Mouse (Mus musculus) intestine, postnatal 0 days (tissue): ENCODE data around the gene Sec1. TPM values are rescaled to one million over a fixed set of nuclear protein-coding genes. Genes with fewer than 3 reads are reported as not detected.

ENCODE experiments used
- ATAC-seq: fragments of 200-750 bp; cut with Nextera tagmentation; 2 replicates; pipeline ENCODE4 v1.8.0; 2017; ENCODE audit warnings: mild to moderate bottlenecking, moderate TSS enrichment, moderate library complexity
- H3K27ac ChIP-seq: fragments of 300-500 bp; sonication (generic); 2 replicates; pipeline ENCODE4 v1.5.1; 2014; ENCODE audit warnings: mild to moderate bottlenecking, low read depth, low read length, moderate library complexity
- H3K27me3 ChIP-seq: fragments of 300-500 bp; sonication (generic); replicated peaks from 2 replicates; pipeline ENCODE4 v1.6.1; 2014; ENCODE audit warnings: low read length, mixed read lengths; ENCODE audit not compliant: control insufficient read depth, insufficient read depth
- H3K36me3 ChIP-seq: fragments of 300-500 bp; sonication (generic); 2 replicates; pipeline ENCODE4 v1.6.1; 2014; ENCODE audit warnings: mild to moderate bottlenecking, moderate library complexity; ENCODE audit not compliant: control insufficient read depth, insufficient read depth
- H3K4me1 ChIP-seq: fragments of 300-500 bp; sonication (generic); replicated peaks from 2 replicates; pipeline ENCODE4 v1.6.1; 2014; ENCODE audit warnings: antibody characterized with exemption, low read length, mixed read lengths; ENCODE audit not compliant: control insufficient read depth, insufficient read depth
- H3K4me2 ChIP-seq: fragments of 300-500 bp; sonication (generic); replicated peaks from 2 replicates; pipeline ENCODE4 v1.6.1; 2014; ENCODE audit warnings: low read depth, mild to moderate bottlenecking, moderate library complexity
- H3K4me3 ChIP-seq: fragments of 300-500 bp; sonication (generic); 2 replicates; pipeline ENCODE4 v1.5.1; 2014; ENCODE audit warnings: low read depth, low read length
- H3K9ac ChIP-seq: fragments of 300-500 bp; sonication (generic); 2 replicates; pipeline ENCODE4 v1.6.1; 2014; ENCODE audit warnings: mild to moderate bottlenecking, low read depth, low read length
- H3K9me3 ChIP-seq: fragments of 300-500 bp; sonication (generic); 2 replicates; pipeline ENCODE4 v1.6.1; 2016; ENCODE audit warnings: mixed run types; ENCODE audit not compliant: control insufficient read depth
- CTCF ChIP-seq: sonication (generic); IDR thresholded peaks from 2 replicates; pipeline ENCODE4 v1.5.1; 2016; ENCODE audit warnings: low read depth, mild to moderate bottlenecking, control low read depth, antibody characterized with exemption, moderate library complexity
- WGBS: fragments of 180-500 bp; shearing (Covaris S2); extraction: QIAGEN DNeasy Blood & Tissue Kit; methylation state at CpG from one replicate; pipeline ENCODE4 v1.1.7; 2014; 5-methylcytosine and 5-hydroxymethylcytosine counted together
- polyA plus RNA-seq: library from polyadenylated mRNA; unstranded; fragments of >200 nt; fragmentation: Nextera tagmentation; extraction: Ambion mirVana; gene quantifications from 2 replicates; pipeline ENCODE4 v1.2.1, GENCODE M21; 2015

Sec1 gene
- polyA plus RNA-seq, 1 experiment from 2014 or later = 0.08 TPM

- H3K27me3 ChIP-seq = no peaks in the 10 kb centered on the region
- no peak for ATAC-seq
- H3K4me3 ChIP-seq = peak overlapping the region; percentile 70
- peaks cover 19% of the 10 kb centered on the region; the same call in 1 of the 2 replicates for H3K4me1 ChIP-seq
- H3K9me3 ChIP-seq = no peaks in the 10 kb centered on the region
- TF ChIP-seq CTCF = no peak
- 0 out of 2 replicates have a peak overlapping the region, but pooled peaks have one; percentile 17 for H3K9ac ChIP-seq
- H3K4me2 ChIP-seq = peak overlapping the region; percentile 88
- 76% methylated on average over 19 of the region's 19 CpGs for WGBS
- peaks cover 39% of the 10 kb centered on the region for H3K36me3 ChIP-seq
- H3K27ac ChIP-seq = peak overlapping the region; percentile 99
These were observed 21.7 kb upstream of the Sec1 start for GRCm38 (mm10) chr7:45715741-45716459.

- Histone ChIP-seq H3K36me3 (peaks cover 39% of the 10 kb centered on the region), H3K9me3 (no peaks in the 10 kb centered on the region), H3K4me2 (peak within 1 kb of the TSS; percentile 88), H3K4me3 (peak within 1 kb of the TSS; percentile 70), H3K27me3 (no peaks in the 10 kb centered on the region), H3K9ac (peak within 1 kb of the TSS; percentile 86), H3K4me1 (peaks cover 21% of the 10 kb centered on the region; the same call in 1 of the 2 replicates), H3K27ac (peak within 1 kb of the TSS; percentile 99)
- peak; percentile 76 for ATAC-seq
- 4% methylated on average over 34 of the region's 34 CpGs for WGBS
- TF ChIP-seq CTCF = 0 out of 2 replicates have a peak, but pooled peaks have one; percentile 20
These were observed 21.0 kb upstream of the Sec1 start, which contains the start of gene Rpl18 for GRCm38 (mm10) chr7:45715090-45715708. Gene Rpl18, plus strand, starts transcription at chr7:45715457.

- H3K4me2 ChIP-seq = peak overlapping the region; percentile 88
- WGBS = 5% methylated on average over 14 of the region's 14 CpGs
- H3K9me3 ChIP-seq = no peaks in the 10 kb centered on the region
- H3K36me3 ChIP-seq = peaks cover 38% of the 10 kb centered on the region; the same call in 1 of the 2 replicates
- no peak for TF ChIP-seq CTCF
- H3K9ac ChIP-seq = peak overlapping the region; percentile 86
- H3K27me3 ChIP-seq = no peaks in the 10 kb centered on the region
- H3K27ac ChIP-seq = peak overlapping the region; percentile 99
- ATAC-seq = peak; percentile 77
- H3K4me1 ChIP-seq = peaks cover 26% of the 10 kb centered on the region; the same call in 1 of the 2 replicates
- peak overlapping the region; percentile 70 for H3K4me3 ChIP-seq
These were observed 20.5 kb upstream of the Sec1 start for GRCm38 (mm10) chr7:45714630-45715089.

- ATAC-seq = no peak
- peak overlapping the region; percentile 99 for H3K27ac ChIP-seq
- peak overlapping the region; percentile 86 for H3K9ac ChIP-seq
- no peaks in the 10 kb centered on the region for H3K9me3 ChIP-seq
- H3K4me2 ChIP-seq = peak overlapping the region; percentile 88
- no peak for TF ChIP-seq CTCF
- 46% methylated on average over 6 of the region's 6 CpGs for WGBS
- peaks cover 31% of the 10 kb centered on the region; the same call in 1 of the 2 replicates for H3K4me1 ChIP-seq
- no peaks in the 10 kb centered on the region for H3K27me3 ChIP-seq
- H3K36me3 ChIP-seq = peaks cover 31% of the 10 kb centered on the region; the same call in 1 of the 2 replicates
- peak overlapping the region; percentile 70 for H3K4me3 ChIP-seq
These were observed 19.8 kb upstream of the Sec1 start for GRCm38 (mm10) chr7:45713881-45714520.

- peak overlapping the region; percentile 99 for H3K27ac ChIP-seq
- H3K4me2 ChIP-seq = peak overlapping the region; percentile 88
- H3K27me3 ChIP-seq = no peaks in the 10 kb centered on the region
- H3K4me3 ChIP-seq = peak overlapping the region; percentile 70
- no peak for ATAC-seq
- H3K9ac ChIP-seq = peak overlapping the region; percentile 86; the same call in 1 of the 2 replicates
- 59% methylated on average over 16 of the region's 16 CpGs for WGBS
- TF ChIP-seq CTCF = no peak
- peaks cover 31% of the 10 kb centered on the region; the same call in 1 of the 2 replicates for H3K36me3 ChIP-seq
- H3K4me1 ChIP-seq = peaks cover 37% of the 10 kb centered on the region
- no peaks in the 10 kb centered on the region for H3K9me3 ChIP-seq
These were observed 19.2 kb upstream of the Sec1 start for GRCm38 (mm10) chr7:45713396-45713795.
